Mouse (Mus musculus) lung, postnatal 0 days (tissue): ENCODE results near the gene Dhx16. TPM values are rescaled to one million over a fixed set of nuclear protein-coding genes. Genes with fewer than 3 reads are reported as not detected.
A peak's percentile ranks its signal among the peaks of the same experiment; 100 is the strongest.

Experiments used
- ATAC-seq: fragments of 200-750 bp; cut with Nextera tagmentation; 2 replicates; pipeline ENCODE4 v1.8.0; 2017; ENCODE audit warnings: moderate library complexity
- DNase-seq: peaks from one replicate; pipeline ENCODE4 v3.0.0-alpha.2; 2016; ENCODE audit warnings: low spot score
- H3K27ac ChIP-seq: fragments of 300-500 bp; sonication (generic); 2 replicates; pipeline ENCODE4 v1.5.1; 2014; ENCODE audit warnings: antibody characterized with exemption, mild to moderate bottlenecking, low read length, mixed read lengths
- H3K27me3 ChIP-seq: fragments of 300-500 bp; sonication (generic); replicated peaks from 2 replicates; pipeline ENCODE4 v1.6.1; 2014; ENCODE audit warnings: low read length, mixed read lengths; ENCODE audit not compliant: insufficient read depth
- H3K36me3 ChIP-seq: fragments of 300-500 bp; sonication (generic); 2 replicates; pipeline ENCODE4 v1.6.1; 2014; ENCODE audit warnings: low read length, mixed read lengths; ENCODE audit not compliant: insufficient read depth
- H3K4me1 ChIP-seq: fragments of 300-500 bp; sonication (generic); 2 replicates; pipeline ENCODE4 v1.6.1; 2014; ENCODE audit warnings: antibody characterized with exemption, low read depth, low read length, mixed read lengths; ENCODE audit not compliant: insufficient read depth
- H3K4me2 ChIP-seq: fragments of 300-500 bp; sonication (generic); replicated peaks from 2 replicates; pipeline ENCODE4 v1.6.1; 2014; ENCODE audit warnings: low read depth, mild to moderate bottlenecking, low read length, moderate library complexity, mixed read lengths
- H3K4me3 ChIP-seq: fragments of 300-500 bp; sonication (generic); 2 replicates; pipeline ENCODE4 v1.5.1; 2014; ENCODE audit warnings: low read depth, low read length
- H3K9ac ChIP-seq: fragments of 300-500 bp; sonication (generic); replicated peaks from 2 replicates; pipeline ENCODE4 v1.6.1; 2014; ENCODE audit warnings: low read depth, mild to moderate bottlenecking
- H3K9me3 ChIP-seq: fragments of 300-500 bp; sonication (generic); 2 replicates; pipeline ENCODE4 v1.6.1; 2016; ENCODE audit warnings: low read length, mixed read lengths
- CTCF ChIP-seq: IDR thresholded peaks from 2 replicates; pipeline ENCODE4 v1.5.1; 2016; ENCODE audit warnings: antibody characterized with exemption, mild to moderate bottlenecking
- EP300 ChIP-seq: IDR thresholded peaks from 2 replicates; pipeline ENCODE4 v1.6.1; 2016; ENCODE audit warnings: antibody characterized with exemption, mild to moderate bottlenecking, control low read depth
- WGBS: fragments of 180-500 bp; shearing (Covaris S2); extraction: QIAGEN DNeasy Blood & Tissue Kit; methylation state at CpG from one replicate; pipeline ENCODE4 v1.1.7; 2014; 5-methylcytosine and 5-hydroxymethylcytosine counted together
- polyA plus RNA-seq: library from polyadenylated mRNA; unstranded; fragments of >200 nt; fragmentation: Nextera tagmentation; extraction: Ambion mirVana; gene quantifications from 2 replicates; pipeline ENCODE4 v1.2.1, GENCODE M21; 2015

Dhx16 gene
- polyA plus RNA-seq, 1 experiment from 2014 or later: 22.3 TPM

DNA sequence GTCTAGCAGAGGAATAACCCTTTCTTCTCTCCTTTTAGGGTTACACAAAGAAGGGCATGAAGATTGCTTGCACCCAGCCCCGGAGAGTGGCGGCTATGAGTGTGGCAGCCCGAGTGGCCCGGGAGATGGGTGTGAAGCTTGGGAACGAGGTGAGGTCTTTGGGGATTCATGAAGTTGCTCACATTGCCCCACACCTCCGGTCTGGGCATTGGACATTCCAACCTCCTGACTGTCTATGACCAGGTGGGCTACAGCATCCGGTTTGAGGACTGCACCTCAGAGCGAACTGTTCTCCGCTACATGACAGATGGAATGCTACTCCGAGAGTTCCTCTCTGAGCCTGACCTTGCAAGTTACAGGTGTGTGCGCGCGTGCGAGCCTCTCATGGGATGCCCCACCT is 4.2 kb downstream of the Dhx16 start:
- peaks cover 4% of the 10 kb centered on the region for H3K4me1 ChIP-seq
- H3K9me3 ChIP-seq: no peaks in the 10 kb centered on the region
- no peak overlapping the region for H3K9ac ChIP-seq
- DNase-seq: no peak
- H3K27ac ChIP-seq: no peak overlapping the region
- WGBS: 95% methylated on average over 14 of the region's 14 CpGs
- no peak overlapping the region for H3K4me3 ChIP-seq
- TF ChIP-seq CTCF: no peak
- TF ChIP-seq EP300: no peak
- H3K4me2 ChIP-seq: no peak overlapping the region
- H3K27me3 ChIP-seq: no peaks in the 10 kb centered on the region
- peaks cover 41% of the 10 kb centered on the region for H3K36me3 ChIP-seq
- no peak for ATAC-seq

DNA sequence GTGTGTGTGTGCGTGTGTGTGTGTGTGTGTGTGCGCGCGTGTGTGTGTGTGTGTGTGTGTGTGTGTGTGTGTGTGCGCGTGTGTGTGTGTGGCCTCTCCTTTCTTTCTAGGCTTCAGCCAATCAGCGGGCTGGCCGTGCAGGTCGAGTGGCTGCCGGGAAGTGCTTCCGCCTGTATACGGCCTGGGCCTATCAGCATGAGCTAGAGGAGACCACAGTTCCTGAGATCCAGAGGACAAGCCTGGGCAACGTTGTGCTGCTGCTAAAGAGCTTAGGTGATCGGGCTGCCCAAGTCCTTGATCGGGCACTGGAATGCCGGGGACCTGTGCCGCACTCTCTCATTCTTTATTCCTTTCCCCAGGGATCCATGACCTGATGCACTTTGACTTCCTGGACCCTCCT is 8.1 kb downstream of the Dhx16 start:
- no peak for DNase-seq
- TF ChIP-seq CTCF (no peak), EP300 (no peak)
- Histone ChIP-seq H3K4me1 (no peaks in the 10 kb centered on the region), H3K36me3 (peaks cover 58% of the 10 kb centered on the region), H3K4me3 (no peak overlapping the region), H3K4me2 (no peak overlapping the region), H3K9ac (no peak overlapping the region), H3K9me3 (no peaks in the 10 kb centered on the region), H3K27me3 (no peaks in the 10 kb centered on the region), H3K27ac (no peak overlapping the region)
- WGBS: 75% methylated on average over 12 of the region's 17 CpGs
- no peak for ATAC-seq

DNA sequence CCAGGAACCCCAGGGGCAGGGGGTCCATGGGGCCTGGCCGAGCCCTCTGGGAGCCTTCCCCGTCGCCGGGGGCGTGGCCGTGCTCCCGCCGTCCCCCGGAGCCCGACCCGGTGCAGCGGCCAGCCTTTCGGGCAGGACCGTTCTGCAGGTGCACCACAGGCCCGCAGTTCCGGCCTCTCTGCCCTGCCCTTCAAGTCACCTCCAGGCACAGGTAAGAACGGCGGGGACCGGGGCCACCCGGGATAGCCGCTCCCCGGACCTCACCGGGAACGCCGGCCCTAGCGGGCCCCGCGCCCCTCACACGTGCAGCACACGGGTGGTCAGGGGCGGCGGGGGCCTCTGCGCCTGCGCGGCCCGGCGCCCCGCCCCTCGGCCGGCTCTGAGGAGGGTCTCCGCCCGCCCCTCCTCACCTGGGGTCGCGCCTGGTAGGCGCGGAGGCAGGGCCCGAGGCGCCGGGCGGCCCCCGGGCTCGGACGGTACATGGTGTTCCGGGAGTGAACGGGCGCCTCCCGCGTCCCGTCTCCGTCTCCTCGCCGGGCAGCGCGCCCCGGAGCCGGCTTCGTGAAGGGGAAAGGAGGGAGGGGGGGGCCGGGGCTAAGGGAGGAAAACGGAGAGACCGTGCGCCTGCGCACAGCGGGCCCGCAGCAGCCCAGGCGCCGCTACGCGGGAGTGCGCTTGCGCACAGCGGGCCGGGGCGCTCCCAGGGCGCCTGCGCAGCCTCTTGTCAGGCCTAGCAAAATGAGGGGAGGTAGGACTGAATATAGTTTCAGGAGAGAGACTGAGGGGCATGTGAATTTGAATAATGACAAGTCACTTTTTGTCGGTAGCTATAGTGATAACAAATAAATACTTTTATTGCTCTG is 17.4 kb downstream of the Dhx16 start, which contains the start of gene 2310061I04Rik:
Gene 2310061I04Rik (minus strand): TSS at position 651 of the 863 bp plus-strand sequence.
- Histone ChIP-seq H3K4me1 (peaks cover 4% of the 10 kb centered on the region; the same call in 1 of the 2 replicates), H3K9ac (peak within 1 kb of the TSS; percentile 73), H3K4me3 (peak within 1 kb of the TSS; percentile 97), H3K27me3 (no peaks in the 10 kb centered on the region), H3K4me2 (peak within 1 kb of the TSS; percentile 97), H3K27ac (peak within 1 kb of the TSS; percentile 74), H3K36me3 (peaks cover 13% of the 10 kb centered on the region), H3K9me3 (no peaks in the 10 kb centered on the region)
- DNase-seq (peak; percentile 97), ATAC-seq (peak; percentile 96)
- no peak for TF ChIP-seq EP300
- no peak for TF ChIP-seq CTCF
- WGBS: under 1% methylated on average over 76 of the region's 86 CpGs

DNA sequence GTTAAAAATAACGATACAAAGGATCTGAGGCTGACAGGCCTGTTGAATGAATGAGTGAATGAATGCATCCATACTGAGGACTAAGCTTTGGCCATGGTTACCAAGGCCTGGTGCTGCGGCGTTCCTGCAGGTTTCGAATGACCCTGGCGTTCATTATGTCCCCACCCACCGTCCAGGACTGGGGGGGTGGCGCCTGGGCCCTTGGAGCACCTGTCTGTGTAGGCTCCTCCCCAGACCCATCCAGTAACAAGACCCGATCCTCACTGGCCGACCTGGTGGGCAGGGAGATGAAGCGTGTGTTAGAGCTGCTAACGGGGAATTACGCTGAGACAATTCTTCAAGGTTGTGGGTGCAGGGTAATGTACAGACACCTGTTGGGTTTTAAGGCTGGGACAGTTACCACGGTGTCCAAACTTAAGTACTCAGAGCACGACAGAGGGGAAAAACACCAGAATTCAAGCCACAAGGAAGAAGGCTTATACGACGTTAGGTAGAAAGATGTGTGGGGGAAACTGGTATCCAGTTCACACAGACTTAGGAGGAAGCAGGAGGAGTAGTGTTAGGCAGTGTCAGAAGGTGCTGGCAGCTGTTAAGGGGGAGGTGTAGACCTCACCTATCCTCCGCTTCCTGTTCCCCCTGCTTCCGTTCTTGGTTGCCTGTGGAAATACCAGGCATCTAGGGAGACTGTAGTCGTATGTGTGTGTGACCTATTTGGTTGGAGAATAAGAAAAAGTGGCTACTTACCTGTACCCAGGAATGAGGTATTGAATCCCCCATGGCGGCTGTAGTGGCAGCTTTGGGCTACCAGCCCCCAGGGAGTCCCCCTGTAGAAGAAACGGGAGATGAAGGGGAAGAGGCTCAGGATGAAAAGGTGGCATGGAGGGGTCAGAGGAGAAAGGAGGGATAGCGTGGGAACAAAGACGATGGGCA is 18.3 kb downstream of the Dhx16 start:
- Histone ChIP-seq H3K9me3 (no peaks in the 10 kb centered on the region), H3K36me3 (peaks cover 6% of the 10 kb centered on the region), H3K4me1 (peaks cover 4% of the 10 kb centered on the region; the same call in 1 of the 2 replicates), H3K27ac (no peak overlapping the region), H3K4me2 (peak overlapping the region; percentile 97; the same call in 1 of the 2 replicates), H3K27me3 (no peaks in the 10 kb centered on the region), H3K4me3 (no peak overlapping the region), H3K9ac (no peak overlapping the region)
- ATAC-seq (peak; percentile 26; the same call in 1 of the 2 replicates), DNase-seq (no peak)
- TF ChIP-seq CTCF (no peak), EP300 (no peak)
- 38% methylated on average over 23 of the region's 23 CpGs for WGBS

DNA sequence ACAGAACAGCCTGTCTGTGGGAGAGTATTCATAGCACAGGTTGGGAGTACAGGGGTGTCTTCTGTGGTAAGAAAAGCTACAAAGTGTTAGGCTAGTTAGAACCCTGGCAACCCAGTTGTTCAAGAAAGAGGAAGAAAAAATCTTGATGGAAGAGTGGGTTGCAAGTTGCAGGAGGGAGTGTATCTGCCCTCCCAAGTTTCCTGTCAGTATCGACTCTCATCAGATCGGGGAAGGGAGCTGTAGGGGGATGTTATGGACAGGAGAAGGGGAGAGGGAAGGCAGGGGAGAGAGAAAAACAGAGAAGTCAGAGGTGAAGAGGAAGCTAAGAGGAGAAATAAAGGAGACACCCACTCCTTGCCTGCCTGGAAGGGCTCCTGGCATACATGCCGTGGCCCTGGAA is 21.0 kb downstream of the Dhx16 start:
- TF ChIP-seq CTCF (no peak), EP300 (no peak)
- Histone ChIP-seq H3K9me3 (no peaks in the 10 kb centered on the region), H3K27ac (no peak overlapping the region), H3K4me2 (no peak overlapping the region), H3K4me3 (no peak overlapping the region), H3K4me1 (peaks cover 4% of the 10 kb centered on the region; the same call in 1 of the 2 replicates), H3K36me3 (no peaks in the 10 kb centered on the region), H3K27me3 (no peaks in the 10 kb centered on the region), H3K9ac (no peak overlapping the region)
- 74% methylated on average over 3 of the region's 3 CpGs for WGBS
- ATAC-seq: no peak
- no peak for DNase-seq
